Mouse (Mus musculus): ENCODE results near the gene Ncoa7.

DNA sequence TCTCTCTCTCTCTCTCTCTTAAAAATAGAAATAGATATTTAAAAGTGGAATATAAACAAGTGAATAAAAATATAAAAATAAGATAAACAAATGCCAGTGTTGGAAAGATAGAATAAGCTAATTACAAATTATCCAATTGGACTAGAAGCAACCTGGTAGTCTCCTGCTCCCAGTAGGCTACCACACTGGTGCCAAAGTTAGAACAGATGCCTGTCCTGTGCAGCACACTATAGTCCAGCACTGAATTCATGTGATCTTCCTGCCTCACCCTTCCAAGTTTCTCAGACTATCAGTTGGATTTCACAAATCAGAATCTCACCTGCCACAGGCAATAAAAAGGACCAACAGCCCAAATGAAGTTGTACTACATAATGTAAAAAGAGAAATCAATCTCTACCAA, 59.9 kb downstream of the Ncoa7 start:
- TF ChIP-seq POLR2A (IDR thresholded peaks at IDR 0.05; ENCODE audit: borderline replicate concordance, insufficient read depth, low read length) (no peak), CTCF (IDR thresholded peaks at IDR 0.05; ENCODE audit: borderline replicate concordance, insufficient read depth, low read depth, low read length) (no peak)
